Mouse (Mus musculus): ENCODE measurements around the gene Aplp1. TPM values are rescaled to one million over a fixed set of nuclear protein-coding genes. Genes with fewer than 3 reads are reported as not detected.

Gene Aplp1
- 24.1 and 25.4 TPM in 2 replicates for polyA plus RNA-seq (2015; fragmentation: Nextera tagmentation; extraction: Ambion mirVana)

- Histone ChIP-seq H3K4me1 (replicated peaks; ENCODE audit: insufficient read depth, low read length) (peaks cover 10% of the 10 kb centered on the region), H3K4me2 (ENCODE audit: low read length) (peak within 1 kb of the TSS; percentile 93), H3K27me3 (ENCODE audit: insufficient read depth, low read length) (no peaks in the 10 kb centered on the region), H3K4me3 (replicated peaks; ENCODE audit: low read depth, low read length) (peak within 1 kb of the TSS; percentile 53), H3K9me3 (replicated peaks; ENCODE audit: low read length) (no peaks in the 10 kb centered on the region), H3K9ac (ENCODE audit: low read depth, low read length) (peak within 1 kb of the TSS; percentile 59), H3K27ac (no peak within 1 kb of the TSS), H3K36me3 (ENCODE audit: insufficient read depth, low read length) (no peaks in the 10 kb centered on the region)
- DNase-seq (ENCODE audit: low spot score) (peak; percentile 44), ATAC-seq (replicated peaks; ENCODE audit: low FRiP score, low read depth) (peak; percentile 62)
- TF ChIP-seq CTCF (IDR thresholded peaks at IDR 0.05; ENCODE audit: low read depth): no peak
- WGBS: under 1% methylated on average over 57 of the region's 72 CpGs
These were observed at the start of gene Aplp1 for GRCm38 (mm10) chr7:30444971-30445751. Aplp1 (minus strand) TSS chr7:30445535.

DNA sequence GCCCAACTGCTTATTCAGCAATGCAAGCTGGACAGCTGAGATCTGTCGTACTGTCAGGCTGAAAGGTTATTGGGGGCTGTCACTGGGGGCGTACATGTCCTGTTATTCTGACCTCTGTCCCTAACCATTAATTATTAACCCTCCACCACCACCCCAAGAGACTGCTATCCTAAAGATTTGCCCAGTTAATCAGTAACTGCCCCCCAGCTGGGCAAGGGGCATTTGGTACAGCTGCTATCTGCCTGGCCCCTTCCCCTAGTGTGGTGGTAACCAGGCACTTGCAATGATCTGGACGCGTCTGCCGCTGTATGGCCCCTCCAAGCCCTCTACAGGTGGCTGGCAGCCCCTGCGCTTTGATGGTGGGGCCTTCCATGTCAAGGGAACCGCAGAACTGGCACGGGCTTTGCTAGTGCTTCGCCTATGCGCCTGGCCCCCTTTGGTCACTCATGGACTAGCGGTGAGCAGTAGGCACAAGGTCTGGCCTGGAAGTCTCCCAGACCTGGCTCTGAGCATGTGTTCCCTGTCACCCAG, 48.1 kb upstream of the Aplp1 start, which contains the start of gene Prodh2:
Gene Prodh2, plus strand, starts transcription at position 222 of the 531 bp plus-strand sequence.
- 39% methylated on average over 11 of the region's 11 CpGs for WGBS
- H3K4me2 ChIP-seq (ENCODE audit: low read length): peak within 1 kb of the TSS; percentile 10; the same call in 1 of the 2 replicates
- H3K4me3 ChIP-seq (replicated peaks; ENCODE audit: low read depth, low read length): no peak within 1 kb of the TSS
- H3K4me1 ChIP-seq (replicated peaks; ENCODE audit: insufficient read depth, low read length): no peaks in the 10 kb centered on the region
- peak; percentile 75 for ATAC-seq (replicated peaks; ENCODE audit: low FRiP score, low read depth)
- no peak for DNase-seq (ENCODE audit: low spot score)
- H3K9me3 ChIP-seq (replicated peaks; ENCODE audit: low read length): no peaks in the 10 kb centered on the region
- peak within 1 kb of the TSS; percentile 15; the same call in 1 of the 2 replicates for H3K27ac ChIP-seq
- TF ChIP-seq CTCF (IDR thresholded peaks at IDR 0.05; ENCODE audit: low read depth): peak; percentile 28; the same call in 1 of the 2 replicates
- no peaks in the 10 kb centered on the region for H3K27me3 ChIP-seq (ENCODE audit: insufficient read depth, low read length)
- H3K36me3 ChIP-seq (ENCODE audit: insufficient read depth, low read length): no peaks in the 10 kb centered on the region
- no peak within 1 kb of the TSS for H3K9ac ChIP-seq (ENCODE audit: low read depth, low read length)

DNA sequence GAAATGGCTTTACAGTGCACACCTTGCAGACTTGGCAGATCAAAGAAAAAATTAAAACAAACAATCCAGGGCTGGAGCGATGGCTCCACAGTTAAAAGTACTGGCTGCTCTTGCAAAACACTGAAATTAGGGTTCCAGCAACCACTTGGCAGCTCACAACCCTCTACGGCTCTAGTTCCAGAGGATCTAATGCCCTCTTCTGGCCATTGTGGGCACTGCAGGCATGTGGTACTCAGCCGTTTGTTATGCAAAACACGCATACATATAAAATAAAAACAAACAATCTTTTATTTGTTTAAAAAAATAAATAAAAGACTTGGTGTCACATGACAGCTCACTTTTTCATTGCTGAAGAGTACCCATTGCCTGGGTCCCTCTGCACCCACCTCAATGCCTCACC, 47.4 kb upstream of the Aplp1 start:
- ATAC-seq (replicated peaks; ENCODE audit: low FRiP score, low read depth) (0 out of 2 replicates have a peak, but pooled peaks have one; percentile 5), DNase-seq (ENCODE audit: low spot score) (peak; percentile 72)
- WGBS: 21% methylated on average over 4 of the region's 4 CpGs
- Histone ChIP-seq H3K27ac (no peak overlapping the region), H3K9me3 (replicated peaks; ENCODE audit: low read length) (no peaks in the 10 kb centered on the region), H3K4me1 (replicated peaks; ENCODE audit: insufficient read depth, low read length) (no peaks in the 10 kb centered on the region), H3K27me3 (ENCODE audit: insufficient read depth, low read length) (no peaks in the 10 kb centered on the region), H3K4me2 (ENCODE audit: low read length) (no peak overlapping the region), H3K4me3 (replicated peaks; ENCODE audit: low read depth, low read length) (no peak overlapping the region), H3K9ac (ENCODE audit: low read depth, low read length) (no peak overlapping the region), H3K36me3 (ENCODE audit: insufficient read depth, low read length) (no peaks in the 10 kb centered on the region)
- TF ChIP-seq CTCF (IDR thresholded peaks at IDR 0.05; ENCODE audit: low read depth): peak; percentile 83

- no peak overlapping the region for H3K4me3 ChIP-seq (replicated peaks; ENCODE audit: low read depth, low read length)
- WGBS: 19% methylated on average over 6 of the region's 6 CpGs
- no peak for ATAC-seq (replicated peaks; ENCODE audit: low FRiP score, low read depth)
- H3K9me3 ChIP-seq (replicated peaks; ENCODE audit: low read length): no peaks in the 10 kb centered on the region
- no peak overlapping the region for H3K4me2 ChIP-seq (ENCODE audit: low read length)
- H3K4me1 ChIP-seq (replicated peaks; ENCODE audit: insufficient read depth, low read length): no peaks in the 10 kb centered on the region
- no peak overlapping the region for H3K9ac ChIP-seq (ENCODE audit: low read depth, low read length)
- DNase-seq (ENCODE audit: low spot score): no peak
- TF ChIP-seq CTCF (IDR thresholded peaks at IDR 0.05; ENCODE audit: low read depth): peak; percentile 33; the same call in 1 of the 2 replicates
- no peaks in the 10 kb centered on the region for H3K27me3 ChIP-seq (ENCODE audit: insufficient read depth, low read length)
- H3K36me3 ChIP-seq (ENCODE audit: insufficient read depth, low read length): no peaks in the 10 kb centered on the region
- no peak overlapping the region for H3K27ac ChIP-seq
These were observed 45.6 kb upstream of the Aplp1 start for GRCm38 (mm10) chr7:30490957-30491307.

- no peak overlapping the region for H3K27ac ChIP-seq
- H3K4me2 ChIP-seq (ENCODE audit: low read length): no peak overlapping the region
- peak; percentile 80 for TF ChIP-seq CTCF (IDR thresholded peaks at IDR 0.05; ENCODE audit: low read depth)
- no peak overlapping the region for H3K9ac ChIP-seq (ENCODE audit: low read depth, low read length)
- peak; percentile 68 for DNase-seq (ENCODE audit: low spot score)
- no peaks in the 10 kb centered on the region for H3K9me3 ChIP-seq (replicated peaks; ENCODE audit: low read length)
- H3K36me3 ChIP-seq (ENCODE audit: insufficient read depth, low read length): no peaks in the 10 kb centered on the region
- no peak overlapping the region for H3K4me3 ChIP-seq (replicated peaks; ENCODE audit: low read depth, low read length)
- no peak for ATAC-seq (replicated peaks; ENCODE audit: low FRiP score, low read depth)
- no peaks in the 10 kb centered on the region for H3K4me1 ChIP-seq (replicated peaks; ENCODE audit: insufficient read depth, low read length)
- H3K27me3 ChIP-seq (ENCODE audit: insufficient read depth, low read length): no peaks in the 10 kb centered on the region
- 35% methylated on average over 16 of the region's 16 CpGs for WGBS
These were observed 45.1 kb upstream of the Aplp1 start for GRCm38 (mm10) chr7:30490251-30490956.

DNA sequence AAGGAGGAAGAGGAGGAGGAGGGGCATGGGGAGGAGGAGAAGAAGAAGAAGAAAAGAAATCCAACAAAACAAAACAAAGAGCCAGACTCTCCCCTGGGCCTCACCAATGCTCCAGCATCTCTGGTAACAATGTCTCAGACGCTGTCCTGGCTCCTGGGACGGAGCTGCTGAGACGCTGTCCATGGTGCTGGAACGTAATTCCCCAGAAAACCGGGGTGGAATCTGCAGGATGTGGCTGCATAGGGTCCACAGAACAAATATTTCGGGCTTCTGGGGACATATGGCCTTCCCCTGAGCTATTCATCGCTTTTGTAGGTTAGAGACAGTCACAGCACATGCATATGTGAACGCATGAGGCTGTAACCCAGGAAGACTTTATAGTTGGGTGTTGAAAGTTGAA, 38.9 kb upstream of the Aplp1 start:
- WGBS: 14% methylated on average over 8 of the region's 8 CpGs
- Histone ChIP-seq H3K4me1 (replicated peaks; ENCODE audit: insufficient read depth, low read length) (no peaks in the 10 kb centered on the region), H3K27ac (no peak overlapping the region), H3K27me3 (ENCODE audit: insufficient read depth, low read length) (peaks cover 3% of the 10 kb centered on the region; the same call in 1 of the 2 replicates), H3K9me3 (replicated peaks; ENCODE audit: low read length) (no peaks in the 10 kb centered on the region), H3K4me3 (replicated peaks; ENCODE audit: low read depth, low read length) (no peak overlapping the region), H3K36me3 (ENCODE audit: insufficient read depth, low read length) (no peaks in the 10 kb centered on the region), H3K9ac (ENCODE audit: low read depth, low read length) (no peak overlapping the region), H3K4me2 (ENCODE audit: low read length) (no peak overlapping the region)
- ATAC-seq (replicated peaks; ENCODE audit: low FRiP score, low read depth): no peak
- DNase-seq (ENCODE audit: low spot score): peak; percentile 69
- no peak for TF ChIP-seq CTCF (IDR thresholded peaks at IDR 0.05; ENCODE audit: low read depth)

Data from kidney, postnatal 0 days (tissue).